Mouse (Mus musculus): ENCODE results near the gene Wnt9a. TPM values are rescaled to one million over a fixed set of nuclear protein-coding genes. Genes with fewer than 3 reads are reported as not detected.

Wnt9a gene
- polyA plus RNA-seq, 1 experiment from 2014 or later = 14.0 TPM

DNA sequence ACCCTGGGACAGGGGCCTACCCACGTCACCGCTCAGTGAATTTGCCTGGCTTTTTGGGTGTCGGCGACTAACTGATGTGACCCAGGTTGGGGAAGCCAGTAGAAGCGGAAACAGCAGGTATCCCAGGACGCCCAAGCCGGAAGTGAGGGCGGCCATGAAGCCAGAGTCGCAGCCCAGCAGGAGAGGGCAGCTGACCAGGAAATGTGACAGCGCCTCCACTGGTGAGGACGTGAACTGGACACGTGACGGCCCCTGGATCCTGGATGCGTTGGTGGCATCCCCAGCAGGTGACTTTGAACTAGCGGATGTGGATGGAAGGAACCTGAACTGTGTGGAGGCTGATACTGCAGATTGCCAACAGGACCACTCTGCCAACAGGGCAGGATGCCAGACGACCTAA, 68.7 kb downstream of the Wnt9a start, which contains the start of gene Prss38:
Prss38 (minus strand) TSS at position 183 of the 400 bp plus-strand sequence.
- ATAC-seq (ENCODE audit: insufficient number of reproducible peaks, low FRiP score, low TSS enrichment, low read depth) = 0 out of 2 replicates have a peak, but pooled peaks have one; percentile 41
- H3K27ac ChIP-seq = no peak within 1 kb of the TSS
- H3K4me1 ChIP-seq = peaks cover 3% of the 10 kb centered on the region; the same call in 1 of the 2 replicates
- 79% methylated on average over 16 of the region's 16 CpGs for whole genome bisulfite sequencing
- no peak within 1 kb of the TSS for H3K4me3 ChIP-seq
- 0 out of 2 replicates have a peak, but pooled peaks cover 4% of the 10 kb centered on the region for H3K27me3 ChIP-seq
- H3K9ac ChIP-seq = no peak within 1 kb of the TSS
- no peaks in the 10 kb centered on the region for H3K36me3 ChIP-seq
- no peak within 1 kb of the TSS for H3K4me2 ChIP-seq
- no peaks in the 10 kb centered on the region for H3K9me3 ChIP-seq

DNA sequence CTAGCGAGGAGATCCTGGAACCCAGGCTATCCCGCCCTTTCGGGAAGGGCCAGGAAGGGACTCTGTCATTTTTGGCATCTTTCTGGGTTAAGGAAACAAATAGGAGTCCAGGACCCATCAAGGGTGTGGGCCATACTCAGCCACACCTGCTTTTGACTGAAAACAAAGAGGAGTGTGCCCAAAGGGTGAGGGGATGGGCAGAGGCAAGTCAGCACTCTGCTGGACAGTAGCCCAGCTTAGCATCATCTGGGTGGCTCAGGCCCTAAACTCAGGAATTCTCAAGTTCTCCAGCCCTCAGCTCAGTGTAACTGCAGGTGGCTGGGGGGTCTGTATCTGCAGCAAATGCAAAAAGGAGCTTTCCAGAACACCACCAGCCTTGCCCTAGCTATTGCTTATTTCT, 71.3 kb downstream of the Wnt9a start:
- Histone ChIP-seq H3K27me3 (0 out of 2 replicates have a peak, but pooled peaks cover 2% of the 10 kb centered on the region), H3K4me3 (no peak overlapping the region), H3K9ac (no peak overlapping the region), H3K9me3 (no peaks in the 10 kb centered on the region), H3K27ac (no peak overlapping the region; the same call in 1 of the 2 replicates), H3K4me1 (peaks cover 5% of the 10 kb centered on the region; the same call in 1 of the 2 replicates), H3K36me3 (no peaks in the 10 kb centered on the region), H3K4me2 (no peak overlapping the region)
- WGBS = 76% methylated on average over 3 of the region's 3 CpGs
- no peak for ATAC-seq (ENCODE audit: insufficient number of reproducible peaks, low FRiP score, low TSS enrichment, low read depth)

DNA sequence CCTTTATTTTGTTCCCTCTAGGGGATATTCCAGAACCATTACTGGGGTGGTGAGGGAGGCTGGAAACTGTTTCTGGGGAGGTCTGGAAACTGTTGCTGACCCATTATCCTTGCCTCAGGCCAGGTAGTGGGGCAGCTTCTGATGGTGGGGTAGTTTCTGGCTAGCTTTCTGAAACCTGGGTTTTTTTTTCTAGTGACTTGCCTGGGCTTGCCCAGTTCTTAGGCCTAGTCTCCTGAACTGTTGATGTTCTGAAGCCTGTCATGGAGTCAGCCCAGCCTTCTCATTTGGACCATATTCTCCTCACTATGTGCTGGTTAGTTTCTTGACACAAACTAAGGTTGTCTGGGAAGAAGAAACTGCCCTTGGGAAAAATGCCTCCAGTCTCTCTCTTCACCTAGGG, 72.8 kb downstream of the Wnt9a start:
- no peak for ATAC-seq (ENCODE audit: insufficient number of reproducible peaks, low FRiP score, low TSS enrichment, low read depth)

More for the DNA sequence above, 72.8 kb downstream of the Wnt9a start:
- no peaks in the 10 kb centered on the region for H3K27me3 ChIP-seq
- H3K9me3 ChIP-seq = no peaks in the 10 kb centered on the region
- no peaks in the 10 kb centered on the region for H3K36me3 ChIP-seq
- no peak overlapping the region for H3K4me3 ChIP-seq
- no peak overlapping the region for H3K27ac ChIP-seq
- H3K4me2 ChIP-seq = no peak overlapping the region
- H3K9ac ChIP-seq = no peak overlapping the region
- peaks cover 10% of the 10 kb centered on the region for H3K4me1 ChIP-seq

Small RNAs within 50 kb of the gene (microRNA-seq; reads per million reads assigned to microRNA genes)
- not detected for gene Gm24756

Other genes with a start within 250 kb of the Wnt9a start
- 2.2 and 4.5 TPM in 2 replicates for gene Obscn, start 170.5 kb upstream of the Wnt9a start, polyA plus RNA-seq (2015; fragmentation: Nextera tagmentation; extraction: Ambion mirVana)
- 4.1 and 4.4 TPM in 2 replicates for gene Iba57, start 143.2 kb upstream of the Wnt9a start, polyA plus RNA-seq (2015; fragmentation: Nextera tagmentation; extraction: Ambion mirVana)
- 0.32 and 0.58 TPM in 2 replicates for gene Gjc2, start 123.7 kb upstream of the Wnt9a start, polyA plus RNA-seq (2015; fragmentation: Nextera tagmentation; extraction: Ambion mirVana)
- 122 and 124 TPM in 2 replicates for gene Guk1, start 114.7 kb upstream of the Wnt9a start, polyA plus RNA-seq (2015; fragmentation: Nextera tagmentation; extraction: Ambion mirVana)
- gene Mrpl55, start 104.4 kb upstream of the Wnt9a start, polyA plus RNA-seq (2015; fragmentation: Nextera tagmentation; extraction: Ambion mirVana) = 75.7 and 78.9 TPM in 2 replicates
- gene 2310033P09Rik, start 98.6 kb upstream of the Wnt9a start, polyA plus RNA-seq (2015; fragmentation: Nextera tagmentation; extraction: Ambion mirVana) = 25.2 and 29.5 TPM in 2 replicates
- 761 and 780 TPM in 2 replicates for gene Arf1, start 78.7 kb upstream of the Wnt9a start, polyA plus RNA-seq (2015; fragmentation: Nextera tagmentation; extraction: Ambion mirVana)
- 3.8 and 3.9 TPM in 2 replicates for gene Wnt3a, start 16.2 kb upstream of the Wnt9a start, polyA plus RNA-seq (2015; fragmentation: Nextera tagmentation; extraction: Ambion mirVana)
- 0.12 TPM in 1 of 2 replicates, not detected in the other for gene Prss38, start 68.7 kb downstream of the Wnt9a start, polyA plus RNA-seq (2015; fragmentation: Nextera tagmentation; extraction: Ambion mirVana)
- 11.2 and 11.7 TPM in 2 replicates for gene Jmjd4, start 143.1 kb downstream of the Wnt9a start, polyA plus RNA-seq (2015; fragmentation: Nextera tagmentation; extraction: Ambion mirVana)
- gene Snap47, start 144.3 kb downstream of the Wnt9a start, polyA plus RNA-seq (2015; fragmentation: Nextera tagmentation; extraction: Ambion mirVana) = 116 and 118 TPM in 2 replicates
- 9.3 and 9.8 TPM in 2 replicates for gene Zfp867, start 165.5 kb downstream of the Wnt9a start, polyA plus RNA-seq (2015; fragmentation: Nextera tagmentation; extraction: Ambion mirVana)
- 18.1 and 20.3 TPM in 2 replicates for gene Zkscan17, start 219.8 kb downstream of the Wnt9a start, polyA plus RNA-seq (2015; fragmentation: Nextera tagmentation; extraction: Ambion mirVana)
- gene Nlrp3, start 234.6 kb downstream of the Wnt9a start, polyA plus RNA-seq (2015; fragmentation: Nextera tagmentation; extraction: Ambion mirVana) = 0.14 and 0.56 TPM in 2 replicates

Data from limb, embryonic 15.5 days (tissue).